Mouse (Mus musculus): ENCODE results near the gene Mroh7. TPM values are rescaled to one million over a fixed set of nuclear protein-coding genes. Genes with fewer than 3 reads are reported as not detected.

Gene Mroh7
- polyA plus RNA-seq, 1 experiment from 2014 or later: 0.24 TPM

- H3K4me3 ChIP-seq: no peak overlapping the region
- no peak overlapping the region for H3K9ac ChIP-seq
- H3K9me3 ChIP-seq: no peaks in the 10 kb centered on the region
- no peaks in the 10 kb centered on the region for H3K27me3 ChIP-seq
- 88% methylated on average over 15 of the region's 15 CpGs for WGBS
- H3K4me2 ChIP-seq: no peak overlapping the region
- H3K4me1 ChIP-seq: peaks cover 9% of the 10 kb centered on the region
- no peak for ATAC-seq (ENCODE audit: borderline replicate concordance, extremely low read depth, low FRiP score, low TSS enrichment)
- H3K36me3 ChIP-seq: peaks cover 30% of the 10 kb centered on the region
- H3K27ac ChIP-seq: no peak overlapping the region
Measured at GRCm38 (mm10) chr4:106653051-106653450, 77.7 kb downstream of the Mroh7 start.

GRCm38 (mm10) chr4:106652546-106652945, 78.2 kb downstream of the Mroh7 start:
- no peak overlapping the region for H3K4me3 ChIP-seq
- 88% methylated on average over 3 of the region's 3 CpGs for WGBS
- no peak overlapping the region for H3K9ac ChIP-seq
- H3K27ac ChIP-seq: no peak overlapping the region
- no peaks in the 10 kb centered on the region for H3K9me3 ChIP-seq
- no peak for ATAC-seq (ENCODE audit: borderline replicate concordance, extremely low read depth, low FRiP score, low TSS enrichment)
- peaks cover 28% of the 10 kb centered on the region for H3K36me3 ChIP-seq
- H3K4me1 ChIP-seq: peaks cover 9% of the 10 kb centered on the region
- H3K4me2 ChIP-seq: no peak overlapping the region
- no peaks in the 10 kb centered on the region for H3K27me3 ChIP-seq

- Histone ChIP-seq H3K27me3 (no peaks in the 10 kb centered on the region), H3K4me1 (peaks cover 9% of the 10 kb centered on the region), H3K9ac (peak within 1 kb of the TSS; percentile 68), H3K4me2 (peak within 1 kb of the TSS; percentile 93), H3K36me3 (peaks cover 18% of the 10 kb centered on the region), H3K9me3 (no peaks in the 10 kb centered on the region), H3K27ac (peak within 1 kb of the TSS; percentile 48), H3K4me3 (peak within 1 kb of the TSS; percentile 66)
- ATAC-seq (ENCODE audit: borderline replicate concordance, extremely low read depth, low FRiP score, low TSS enrichment): peak; percentile 98
- WGBS: 2% methylated on average over 40 of the region's 40 CpGs
Measured at GRCm38 (mm10) chr4:106650833-106651527, 79.7 kb downstream of the Mroh7 start, which contains the start of gene Pars2. Gene Pars2, plus strand, starts transcription at chr4:106651069.

GRCm38 (mm10) chr4:106647137-106647536, 83.6 kb downstream of the Mroh7 start:
- WGBS: 84% methylated on average over 6 of the region's 6 CpGs
- H3K9me3 ChIP-seq: no peaks in the 10 kb centered on the region
- no peaks in the 10 kb centered on the region for H3K27me3 ChIP-seq
- H3K36me3 ChIP-seq: no peaks in the 10 kb centered on the region
- peaks cover 21% of the 10 kb centered on the region for H3K4me1 ChIP-seq
- H3K27ac ChIP-seq: no peak overlapping the region
- no peak overlapping the region for H3K9ac ChIP-seq
- no peak overlapping the region for H3K4me3 ChIP-seq
- H3K4me2 ChIP-seq: no peak overlapping the region
- ATAC-seq (ENCODE audit: borderline replicate concordance, extremely low read depth, low FRiP score, low TSS enrichment): no peak

- H3K36me3 ChIP-seq: no peaks in the 10 kb centered on the region
- no peaks in the 10 kb centered on the region for H3K27me3 ChIP-seq
- peaks cover 13% of the 10 kb centered on the region for H3K4me1 ChIP-seq
- H3K9ac ChIP-seq: no peak overlapping the region
- WGBS: 81% methylated on average over 5 of the region's 5 CpGs
- ATAC-seq (ENCODE audit: borderline replicate concordance, extremely low read depth, low FRiP score, low TSS enrichment): no peak
- no peak overlapping the region for H3K4me3 ChIP-seq
- no peak overlapping the region for H3K4me2 ChIP-seq
- H3K9me3 ChIP-seq: no peaks in the 10 kb centered on the region
- no peak overlapping the region for H3K27ac ChIP-seq
Measured at GRCm38 (mm10) chr4:106645797-106646196, 84.9 kb downstream of the Mroh7 start.

GRCm38 (mm10) chr4:106644218-106644610, 86.5 kb downstream of the Mroh7 start:
- Histone ChIP-seq H3K36me3 (no peaks in the 10 kb centered on the region), H3K4me2 (no peak overlapping the region), H3K9ac (no peak overlapping the region), H3K27ac (0 out of 2 replicates have a peak overlapping the region, but pooled peaks have one; percentile 36), H3K9me3 (no peaks in the 10 kb centered on the region), H3K4me3 (no peak overlapping the region), H3K4me1 (peaks cover 13% of the 10 kb centered on the region), H3K27me3 (no peaks in the 10 kb centered on the region)
- no peak for ATAC-seq (ENCODE audit: borderline replicate concordance, extremely low read depth, low FRiP score, low TSS enrichment)
- WGBS: 28% methylated on average over 6 of the region's 6 CpGs

- Histone ChIP-seq H3K4me2 (no peak overlapping the region), H3K36me3 (no peaks in the 10 kb centered on the region), H3K4me3 (no peak overlapping the region), H3K27ac (0 out of 2 replicates have a peak overlapping the region, but pooled peaks have one; percentile 36), H3K9ac (peak overlapping the region; percentile 19; the same call in 1 of the 2 replicates), H3K27me3 (no peaks in the 10 kb centered on the region), H3K4me1 (peaks cover 13% of the 10 kb centered on the region), H3K9me3 (no peaks in the 10 kb centered on the region)
- ATAC-seq (ENCODE audit: borderline replicate concordance, extremely low read depth, low FRiP score, low TSS enrichment): 0 out of 2 replicates have a peak, but pooled peaks have one; percentile 36
- 10% methylated on average over 8 of the region's 8 CpGs for WGBS
Measured at GRCm38 (mm10) chr4:106643483-106644217, 87.1 kb downstream of the Mroh7 start.

- Histone ChIP-seq H3K36me3 (no peaks in the 10 kb centered on the region), H3K27me3 (no peaks in the 10 kb centered on the region), H3K27ac (peak overlapping the region; percentile 56; the same call in 1 of the 2 replicates), H3K9ac (no peak overlapping the region), H3K4me2 (no peak overlapping the region), H3K4me3 (no peak overlapping the region), H3K9me3 (no peaks in the 10 kb centered on the region), H3K4me1 (peaks cover 28% of the 10 kb centered on the region)
- WGBS: 31% methylated on average over 9 of the region's 9 CpGs
- no peak for ATAC-seq (ENCODE audit: borderline replicate concordance, extremely low read depth, low FRiP score, low TSS enrichment)
Measured at GRCm38 (mm10) chr4:106634086-106634479, 96.6 kb downstream of the Mroh7 start.

- Histone ChIP-seq H3K4me2 (no peak overlapping the region), H3K9me3 (no peaks in the 10 kb centered on the region), H3K27ac (peak overlapping the region; percentile 56), H3K9ac (no peak overlapping the region), H3K4me1 (peaks cover 32% of the 10 kb centered on the region), H3K27me3 (no peaks in the 10 kb centered on the region), H3K4me3 (no peak overlapping the region), H3K36me3 (no peaks in the 10 kb centered on the region)
- ATAC-seq (ENCODE audit: borderline replicate concordance, extremely low read depth, low FRiP score, low TSS enrichment): peak; percentile 28
- 26% methylated on average over 8 of the region's 8 CpGs for WGBS
Measured at GRCm38 (mm10) chr4:106633281-106634085, 97.2 kb downstream of the Mroh7 start.

- H3K4me3 ChIP-seq: no peak overlapping the region
- H3K4me1 ChIP-seq: peaks cover 33% of the 10 kb centered on the region
- H3K27ac ChIP-seq: peak overlapping the region; percentile 56; the same call in 1 of the 2 replicates
- no peaks in the 10 kb centered on the region for H3K9me3 ChIP-seq
- H3K9ac ChIP-seq: no peak overlapping the region
- no peak overlapping the region for H3K4me2 ChIP-seq
- no peaks in the 10 kb centered on the region for H3K36me3 ChIP-seq
- peak; percentile 56; the same call in 1 of the 2 replicates for ATAC-seq (ENCODE audit: borderline replicate concordance, extremely low read depth, low FRiP score, low TSS enrichment)
- WGBS: 8% methylated on average over 2 of the region's 3 CpGs
- H3K27me3 ChIP-seq: no peaks in the 10 kb centered on the region
Measured at GRCm38 (mm10) chr4:106632313-106632712, 98.4 kb downstream of the Mroh7 start.
